Mouse (Mus musculus): ENCODE data around the gene Atl2. TPM values are rescaled to one million over a fixed set of nuclear protein-coding genes. Genes with fewer than 3 reads are reported as not detected.

The Atl2 gene
- polyA plus RNA-seq, 1 experiment = 6.4 TPM

DNA sequence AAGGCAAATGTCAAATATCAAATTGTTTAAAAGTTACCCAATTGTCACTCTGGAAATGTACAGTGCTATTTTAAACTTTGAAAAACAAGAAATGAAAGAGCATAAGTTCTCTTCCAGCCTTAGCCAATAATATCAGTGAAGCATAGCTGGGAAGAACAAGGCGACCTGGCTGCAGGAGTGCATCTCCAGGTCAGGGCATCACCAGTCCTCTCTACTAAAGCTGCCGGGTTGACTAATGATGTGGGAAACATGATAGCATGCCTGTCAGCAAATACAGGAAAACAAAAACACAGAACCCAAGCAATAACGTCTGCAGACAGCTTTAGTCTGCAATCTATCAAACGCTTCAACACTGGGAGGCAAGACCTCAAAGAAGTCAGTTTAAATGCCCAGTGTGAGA, 12.7 kb downstream of the Atl2 start:
- Histone ChIP-seq H3K27me3 (ENCODE audit: control insufficient read depth, insufficient read depth, low read length) (no peaks in the 10 kb centered on the region), H3K4me3 (ENCODE audit: extremely low read depth, insufficient read depth, insufficient read length) (no peak overlapping the region), H3K27ac (ENCODE audit: insufficient read depth, low read length) (no peak overlapping the region), H3K4me1 (ENCODE audit: control insufficient read depth, insufficient read depth, insufficient read length) (peaks cover 4% of the 10 kb centered on the region; the same call in 1 of the 2 replicates), H3K36me3 (ENCODE audit: control insufficient read depth, insufficient read depth, low read length) (no peaks in the 10 kb centered on the region)
- 71% methylated on average over 4 of the region's 4 CpGs for WGBS
- TF ChIP-seq CTCF (IDR thresholded peaks at IDR 0.05; ENCODE audit: extremely low read depth, insufficient read depth, insufficient read length, insufficient replicate concordance) (no peak), POLR2A (IDR thresholded peaks at IDR 0.05; ENCODE audit: low read depth, low read length) (no peak)
- DNase-seq (ENCODE audit: low read depth in 1 of 2, low spot score in 2 of 2) = no peak

DNA sequence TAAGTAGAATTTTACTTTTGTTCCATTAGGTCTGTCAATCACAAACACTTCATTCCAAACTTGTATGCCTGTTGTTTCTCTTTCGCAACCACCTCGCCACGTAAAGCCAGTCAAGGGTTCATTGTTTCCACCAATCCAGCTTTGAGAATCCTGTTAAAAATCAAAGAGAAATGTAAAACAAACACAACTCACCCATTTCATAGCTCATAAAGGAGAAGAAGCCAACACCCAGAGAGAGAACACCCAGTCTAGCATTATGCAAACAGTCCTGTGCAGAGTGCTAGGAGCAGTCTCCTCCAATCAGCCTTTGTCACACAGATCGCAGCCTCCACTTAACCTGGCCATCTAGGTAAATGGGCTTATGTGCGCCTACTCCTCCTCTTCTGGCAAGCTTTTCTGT, 30.9 kb downstream of the Atl2 start:
- TF ChIP-seq CTCF (IDR thresholded peaks at IDR 0.05; ENCODE audit: extremely low read depth, insufficient read depth, insufficient read length, insufficient replicate concordance) (no peak), POLR2A (IDR thresholded peaks at IDR 0.05; ENCODE audit: low read depth, low read length) (no peak)
- no peak for DNase-seq (ENCODE audit: low read depth in 1 of 2, low spot score in 2 of 2)

DNA sequence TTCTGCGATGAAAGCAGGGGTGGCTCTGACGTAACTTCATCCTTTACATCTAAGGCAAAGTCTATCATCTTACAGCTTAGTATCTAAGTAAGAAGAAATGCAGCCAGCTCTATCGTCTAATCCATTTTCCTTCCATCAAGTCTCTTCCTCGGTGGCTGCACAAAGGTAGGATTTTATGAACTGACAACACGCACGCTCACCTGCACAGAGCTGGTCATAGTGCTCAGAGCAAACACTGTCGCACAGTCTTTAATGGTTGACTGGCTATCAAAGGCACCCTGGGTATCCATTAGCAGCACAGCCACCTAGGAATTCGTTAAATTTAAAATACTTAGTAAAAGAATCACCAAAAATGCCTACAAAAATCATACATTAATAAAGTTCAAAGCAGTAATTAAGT, 31.4 kb downstream of the Atl2 start:
- 94% methylated on average over 8 of the region's 8 CpGs for WGBS
- Histone ChIP-seq H3K27me3 (ENCODE audit: control insufficient read depth, insufficient read depth, low read length) (no peaks in the 10 kb centered on the region), H3K4me3 (ENCODE audit: extremely low read depth, insufficient read depth, insufficient read length) (no peak overlapping the region), H3K27ac (ENCODE audit: insufficient read depth, low read length) (no peak overlapping the region), H3K4me1 (ENCODE audit: control insufficient read depth, insufficient read depth, insufficient read length) (no peaks in the 10 kb centered on the region), H3K36me3 (ENCODE audit: control insufficient read depth, insufficient read depth, low read length) (peaks cover 16% of the 10 kb centered on the region)
- DNase-seq (ENCODE audit: low read depth in 1 of 2, low spot score in 2 of 2) = no peak
- TF ChIP-seq POLR2A (IDR thresholded peaks at IDR 0.05; ENCODE audit: low read depth, low read length) = no peak
- TF ChIP-seq CTCF (IDR thresholded peaks at IDR 0.05; ENCODE audit: extremely low read depth, insufficient read depth, insufficient read length, insufficient replicate concordance) = no peak

More for the DNA sequence above, 30.9 kb downstream of the Atl2 start:
- Histone ChIP-seq H3K27me3 (ENCODE audit: control insufficient read depth, insufficient read depth, low read length) (no peaks in the 10 kb centered on the region), H3K36me3 (ENCODE audit: control insufficient read depth, insufficient read depth, low read length) (peaks cover 12% of the 10 kb centered on the region), H3K27ac (ENCODE audit: insufficient read depth, low read length) (no peak overlapping the region), H3K4me3 (ENCODE audit: extremely low read depth, insufficient read depth, insufficient read length) (no peak overlapping the region), H3K4me1 (ENCODE audit: control insufficient read depth, insufficient read depth, insufficient read length) (no peaks in the 10 kb centered on the region)
- 98% methylated on average over 5 of the region's 5 CpGs for WGBS

DNA sequence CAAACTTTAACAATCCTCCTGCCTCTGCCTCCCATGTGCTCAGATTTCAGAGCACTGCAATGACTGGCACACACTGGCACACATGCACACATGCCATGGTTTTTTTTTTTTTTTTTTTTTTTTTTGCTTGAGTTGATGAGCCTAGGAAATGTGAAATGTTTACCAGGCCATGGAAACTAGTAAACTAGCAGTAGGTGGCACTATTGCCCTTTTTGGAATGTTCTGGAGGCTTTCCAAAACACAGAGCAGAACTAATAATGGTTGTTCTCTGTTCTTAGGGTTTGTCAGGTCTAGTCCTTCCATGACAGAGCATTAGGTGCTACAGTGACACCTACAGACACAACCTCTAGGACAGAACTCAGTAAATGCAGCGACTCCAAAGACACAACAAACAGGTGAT, 33.9 kb downstream of the Atl2 start:
- no peak overlapping the region for H3K4me3 ChIP-seq (ENCODE audit: extremely low read depth, insufficient read depth, insufficient read length)
- peaks cover 26% of the 10 kb centered on the region for H3K36me3 ChIP-seq (ENCODE audit: control insufficient read depth, insufficient read depth, low read length)
- DNase-seq (ENCODE audit: low read depth in 1 of 2, low spot score in 2 of 2) = peak in 1 of 2 experiments; percentile 7
- H3K4me1 ChIP-seq (ENCODE audit: control insufficient read depth, insufficient read depth, insufficient read length) = no peaks in the 10 kb centered on the region
- no peak overlapping the region for H3K27ac ChIP-seq (ENCODE audit: insufficient read depth, low read length)
- 70% methylated on average over 1 of the region's 1 CpGs for WGBS
- no peaks in the 10 kb centered on the region for H3K27me3 ChIP-seq (ENCODE audit: control insufficient read depth, insufficient read depth, low read length)
- TF ChIP-seq CTCF (IDR thresholded peaks at IDR 0.05; ENCODE audit: extremely low read depth, insufficient read depth, insufficient read length, insufficient replicate concordance) (no peak), POLR2A (IDR thresholded peaks at IDR 0.05; ENCODE audit: low read depth, low read length) (no peak)

DNA sequence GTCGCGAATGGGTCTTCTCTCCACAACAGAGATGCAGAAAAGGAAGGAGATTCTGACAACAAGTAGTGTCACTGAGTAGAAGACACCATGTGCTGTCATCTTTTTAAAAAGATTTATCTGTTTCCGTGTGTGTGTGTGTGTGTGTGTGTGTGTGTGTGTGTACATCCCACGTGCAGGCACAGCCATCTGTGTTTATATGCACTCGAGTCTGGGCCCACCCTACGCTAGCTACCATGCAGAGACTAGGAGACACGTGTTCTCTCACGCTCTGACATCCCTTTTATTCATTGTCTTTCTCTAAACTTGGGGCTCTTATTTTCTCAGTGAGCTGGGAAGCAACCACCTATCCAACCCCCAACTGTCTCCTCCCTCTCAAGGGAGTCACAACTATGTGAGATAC, 40.4 kb downstream of the Atl2 start:
- TF ChIP-seq POLR2A (IDR thresholded peaks at IDR 0.05; ENCODE audit: low read depth, low read length) = no peak
- no peak for TF ChIP-seq CTCF (IDR thresholded peaks at IDR 0.05; ENCODE audit: extremely low read depth, insufficient read depth, insufficient read length, insufficient replicate concordance)
- Histone ChIP-seq H3K4me3 (ENCODE audit: extremely low read depth, insufficient read depth, insufficient read length) (no peak overlapping the region), H3K27ac (ENCODE audit: insufficient read depth, low read length) (no peak overlapping the region), H3K36me3 (ENCODE audit: control insufficient read depth, insufficient read depth, low read length) (peaks cover 45% of the 10 kb centered on the region), H3K27me3 (ENCODE audit: control insufficient read depth, insufficient read depth, low read length) (no peaks in the 10 kb centered on the region), H3K4me1 (ENCODE audit: control insufficient read depth, insufficient read depth, insufficient read length) (no peaks in the 10 kb centered on the region)
- DNase-seq (ENCODE audit: low read depth in 1 of 2, low spot score in 2 of 2) = no peak
- 94% methylated on average over 8 of the region's 8 CpGs for WGBS

DNA sequence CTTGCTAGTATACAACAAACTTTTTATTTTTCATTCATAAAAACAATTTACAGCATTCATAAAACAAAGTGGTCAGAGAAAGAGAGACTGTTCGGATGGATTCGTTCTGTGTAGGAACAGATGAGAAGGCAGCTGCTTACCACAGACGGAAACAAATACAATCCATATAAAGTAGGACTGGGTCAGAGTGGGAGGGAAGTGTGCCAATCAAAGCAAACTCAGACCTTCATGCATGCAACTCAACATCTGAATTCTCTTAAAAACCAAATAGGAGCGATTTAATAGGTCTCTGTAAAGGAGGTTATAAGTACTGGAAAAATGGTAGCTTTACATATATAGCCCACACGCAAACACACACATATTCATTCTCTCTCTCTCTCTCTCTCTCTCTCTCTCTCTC, 47.5 kb downstream of the Atl2 start:
- no peak overlapping the region for H3K4me3 ChIP-seq (ENCODE audit: extremely low read depth, insufficient read depth, insufficient read length)
- WGBS = 95% methylated on average over 5 of the region's 5 CpGs
- no peaks in the 10 kb centered on the region; the same call in 1 of the 2 replicates for H3K27me3 ChIP-seq (ENCODE audit: control insufficient read depth, insufficient read depth, low read length)
- no peak overlapping the region for H3K27ac ChIP-seq (ENCODE audit: insufficient read depth, low read length)
- no peak for DNase-seq (ENCODE audit: low read depth in 1 of 2, low spot score in 2 of 2)
- peaks cover 23% of the 10 kb centered on the region for H3K36me3 ChIP-seq (ENCODE audit: control insufficient read depth, insufficient read depth, low read length)
- TF ChIP-seq CTCF (IDR thresholded peaks at IDR 0.05; ENCODE audit: extremely low read depth, insufficient read depth, insufficient read length, insufficient replicate concordance) (no peak), POLR2A (IDR thresholded peaks at IDR 0.05; ENCODE audit: low read depth, low read length) (no peak)
- no peaks in the 10 kb centered on the region for H3K4me1 ChIP-seq (ENCODE audit: control insufficient read depth, insufficient read depth, insufficient read length)

DNA sequence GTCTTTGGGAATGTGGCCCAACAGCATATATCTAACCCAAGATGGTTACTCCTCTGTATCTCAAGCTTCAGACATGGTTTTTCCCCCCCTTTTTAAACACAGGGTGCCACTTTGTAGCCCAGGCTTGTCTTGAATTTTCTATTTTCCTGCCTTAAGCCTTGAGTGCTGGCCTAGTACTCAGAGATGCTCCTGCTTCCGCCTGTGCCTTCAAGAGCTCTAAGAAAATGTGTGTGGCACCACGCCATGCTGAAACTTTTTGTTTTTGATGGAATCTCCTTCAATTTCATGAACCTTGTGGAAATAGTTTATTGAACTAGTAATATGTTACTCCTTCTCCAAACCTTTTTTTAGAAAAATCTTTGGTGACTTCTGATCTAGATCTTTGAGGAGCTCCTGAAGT, 49.7 kb downstream of the Atl2 start:
- Histone ChIP-seq H3K27me3 (ENCODE audit: control insufficient read depth, insufficient read depth, low read length) (no peaks in the 10 kb centered on the region; the same call in 1 of the 2 replicates), H3K27ac (ENCODE audit: insufficient read depth, low read length) (no peak overlapping the region), H3K4me1 (ENCODE audit: control insufficient read depth, insufficient read depth, insufficient read length) (no peaks in the 10 kb centered on the region), H3K4me3 (ENCODE audit: extremely low read depth, insufficient read depth, insufficient read length) (no peak overlapping the region), H3K36me3 (ENCODE audit: control insufficient read depth, insufficient read depth, low read length) (peaks cover 10% of the 10 kb centered on the region)
- no peak for DNase-seq (ENCODE audit: low read depth in 1 of 2, low spot score in 2 of 2)
- 92% methylated on average over 2 of the region's 2 CpGs for WGBS
- TF ChIP-seq CTCF (IDR thresholded peaks at IDR 0.05; ENCODE audit: extremely low read depth, insufficient read depth, insufficient read length, insufficient replicate concordance) (no peak), POLR2A (IDR thresholded peaks at IDR 0.05; ENCODE audit: low read depth, low read length) (no peak)
